Mouse (Mus musculus) c-Kit-positive CD71-positive TER-119-positive erythroid progenitor cells, embryonic 14.5 days (primary cell): ENCODE measurements at regions not wholly inside any gene's neighbourhood (a gene's known extent, or its start where the extent isn't known, plus 50 kb on each side); places are given as distances from the start of the nearest gene placed in this dataset.

Source experiments
- DNase-seq: peaks from one replicate; pipeline ENCODE4 v3.0.0-alpha.2; 2013; ENCODE audit warnings: low spot score

GRCm38 (mm10) chr2:77358176-77358575, 77.8 kb upstream of the Sestd1 start:
- no peak for DNase-seq

GRCm38 (mm10) chr2:77356798-77357197, 76.4 kb upstream of the Sestd1 start:
- no peak for DNase-seq

- DNase-seq, result no peak
These were observed 71.7 kb upstream of the Sestd1 start for GRCm38 (mm10) chr2:77351987-77352628.

GRCm38 (mm10) chr2:77347027-77347426, 66.6 kb upstream of the Sestd1 start:
- no peak for DNase-seq

- no peak for DNase-seq
These were observed 63.5 kb upstream of the Sestd1 start for GRCm38 (mm10) chr2:77343736-77344440.

- DNase-seq, result no peak
These were observed 62.0 kb upstream of the Sestd1 start for GRCm38 (mm10) chr2:77342416-77342815.

- DNase-seq, result peak; percentile 67
These were observed 61.4 kb upstream of the Sestd1 start for GRCm38 (mm10) chr2:77341575-77342332.

GRCm38 (mm10) chr2:77340076-77340475, 59.7 kb upstream of the Sestd1 start:
- DNase-seq, result no peak

GRCm38 (mm10) chr2:77337786-77338406, 57.5 kb upstream of the Sestd1 start:
- no peak for DNase-seq

GRCm38 (mm10) chr2:77337318-77337717, 56.9 kb upstream of the Sestd1 start:
- DNase-seq, result no peak

- DNase-seq, result no peak
These were observed 56.4 kb upstream of the Sestd1 start for GRCm38 (mm10) chr2:77336810-77337209.

- no peak for DNase-seq
These were observed 54.3 kb upstream of the Sestd1 start for GRCm38 (mm10) chr2:77334706-77335105.

- no peak for DNase-seq
These were observed 53.1 kb upstream of the Sestd1 start for GRCm38 (mm10) chr2:77333394-77334079.
